Mouse (Mus musculus): Measurements from ENCODE around the gene Dhrs13. TPM values are rescaled to one million over a fixed set of nuclear protein-coding genes. Genes with fewer than 3 reads are reported as not detected.
"Not testable (repeated sequence)": the region's sequence is repeated elsewhere in the genome, so short reads cannot be mapped to it uniquely, and the experiment has no call there.

The Dhrs13 gene
- total RNA-seq, 1 experiment from 2014 or later: 10.3 TPM

DNA sequence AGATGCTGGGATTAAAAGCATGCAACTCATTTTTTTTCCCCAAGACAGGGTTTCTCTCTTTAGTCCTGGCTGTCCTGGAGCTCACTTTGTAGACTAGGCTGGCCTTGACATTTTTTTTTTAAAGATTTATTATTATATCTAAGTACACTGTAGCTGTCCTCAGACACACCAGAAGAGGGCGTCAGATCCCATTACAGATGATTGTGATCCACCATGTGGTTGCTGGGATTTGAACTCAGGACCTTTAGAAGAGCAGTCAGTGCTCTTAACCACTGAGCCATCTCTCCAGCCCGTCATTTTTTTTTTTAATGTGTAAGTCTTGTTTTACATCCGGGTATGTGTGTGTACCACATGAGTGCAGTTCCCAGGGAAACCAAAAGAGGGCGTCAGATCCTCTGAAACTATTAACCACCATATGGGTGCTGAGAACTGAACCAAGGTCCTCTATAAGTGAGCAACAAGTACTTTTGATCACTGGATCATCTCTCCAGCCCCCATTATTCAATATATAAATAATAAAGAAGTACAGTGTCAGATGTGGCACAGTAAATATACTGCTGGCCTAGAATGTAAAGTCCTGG is 10.3 kb downstream of the Dhrs13 start:
- DNase-seq: not testable (repeated sequence)

DNA sequence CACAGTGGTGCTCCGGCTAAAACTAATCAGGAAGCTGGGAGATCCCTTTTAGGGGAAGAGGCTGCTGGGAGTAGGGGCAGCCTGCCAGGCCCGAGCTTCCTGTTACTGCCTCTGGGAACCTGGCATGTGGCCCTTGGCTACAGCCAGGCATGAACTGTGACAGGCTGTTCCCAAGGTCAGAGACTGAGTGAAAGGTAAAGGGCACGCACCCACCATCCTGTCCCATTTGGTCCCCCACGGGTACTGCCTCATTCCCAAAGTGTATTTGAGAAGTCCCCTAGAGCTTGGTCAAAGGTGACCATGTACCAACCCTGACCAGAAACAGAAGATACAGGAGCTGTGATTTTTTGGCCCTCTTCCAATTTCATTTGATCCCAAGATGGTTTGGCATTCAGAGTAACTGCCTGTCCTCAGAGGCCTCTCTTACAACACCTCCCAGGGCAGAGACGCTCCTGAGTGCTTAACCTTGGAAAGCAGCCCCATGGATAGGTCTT is 12.7 kb downstream of the Dhrs13 start:
- peak; percentile 93 for DNase-seq

DNA sequence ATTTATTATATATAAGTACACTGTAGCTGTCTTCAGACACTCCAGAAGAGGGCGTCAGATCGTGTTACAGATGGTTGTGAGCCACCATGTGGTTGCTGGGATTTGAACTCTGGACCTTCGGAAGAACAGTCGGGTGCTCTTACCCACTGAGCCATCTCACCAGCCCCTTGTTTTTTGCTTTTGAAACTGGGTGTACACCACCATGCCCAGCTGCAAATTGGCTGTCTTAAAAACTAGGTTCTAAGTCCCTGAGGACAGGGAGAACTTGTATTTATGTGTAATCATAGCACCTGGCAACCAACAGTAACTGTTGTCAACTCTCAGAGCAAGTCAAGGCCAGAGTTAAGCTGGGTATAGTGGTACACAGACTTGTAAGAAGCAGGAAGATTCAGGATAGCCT is 16.6 kb downstream of the Dhrs13 start:
- not testable (repeated sequence) for DNase-seq

DNA sequence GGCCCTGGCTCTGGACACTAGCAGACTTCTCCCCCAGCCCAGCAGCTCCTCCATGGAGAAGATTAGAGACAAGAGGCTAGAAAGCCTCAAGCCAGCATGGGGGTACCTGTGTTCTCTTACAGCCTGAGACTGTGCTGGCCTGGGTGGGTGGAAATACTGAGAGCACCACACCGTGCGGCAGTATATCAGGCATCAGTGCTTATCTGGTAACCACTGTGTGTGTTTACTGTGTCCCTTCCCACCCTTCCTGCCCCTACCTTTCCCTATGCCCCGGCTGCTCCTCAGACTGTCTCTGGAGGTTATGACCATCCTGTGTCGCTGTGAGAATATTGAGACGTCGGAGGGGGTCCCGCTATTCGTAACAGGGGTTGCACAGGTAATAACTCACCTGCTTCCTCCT is 21.0 kb downstream of the Dhrs13 start:
- DNase-seq: no peak

DNA sequence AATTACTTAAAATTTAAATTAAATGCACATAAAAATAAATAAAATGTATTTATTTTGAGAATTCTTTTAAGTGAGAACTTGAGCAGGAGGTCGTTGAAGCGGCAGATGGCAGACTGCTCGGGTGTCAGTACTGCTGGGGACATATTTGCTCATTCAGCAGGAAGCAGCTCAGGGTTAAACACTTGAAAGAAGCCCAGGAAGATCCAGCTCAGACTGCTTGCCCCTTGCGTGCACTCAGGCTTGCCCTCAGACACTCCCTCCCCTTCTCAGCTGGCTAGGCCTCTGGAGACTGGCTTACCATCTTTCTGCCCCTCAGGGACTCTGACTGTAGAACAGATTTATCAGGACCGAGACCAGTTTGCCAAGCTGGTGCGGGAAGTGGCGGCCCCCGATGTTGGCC is 24.9 kb downstream of the Dhrs13 start:
- no peak for DNase-seq

DNA sequence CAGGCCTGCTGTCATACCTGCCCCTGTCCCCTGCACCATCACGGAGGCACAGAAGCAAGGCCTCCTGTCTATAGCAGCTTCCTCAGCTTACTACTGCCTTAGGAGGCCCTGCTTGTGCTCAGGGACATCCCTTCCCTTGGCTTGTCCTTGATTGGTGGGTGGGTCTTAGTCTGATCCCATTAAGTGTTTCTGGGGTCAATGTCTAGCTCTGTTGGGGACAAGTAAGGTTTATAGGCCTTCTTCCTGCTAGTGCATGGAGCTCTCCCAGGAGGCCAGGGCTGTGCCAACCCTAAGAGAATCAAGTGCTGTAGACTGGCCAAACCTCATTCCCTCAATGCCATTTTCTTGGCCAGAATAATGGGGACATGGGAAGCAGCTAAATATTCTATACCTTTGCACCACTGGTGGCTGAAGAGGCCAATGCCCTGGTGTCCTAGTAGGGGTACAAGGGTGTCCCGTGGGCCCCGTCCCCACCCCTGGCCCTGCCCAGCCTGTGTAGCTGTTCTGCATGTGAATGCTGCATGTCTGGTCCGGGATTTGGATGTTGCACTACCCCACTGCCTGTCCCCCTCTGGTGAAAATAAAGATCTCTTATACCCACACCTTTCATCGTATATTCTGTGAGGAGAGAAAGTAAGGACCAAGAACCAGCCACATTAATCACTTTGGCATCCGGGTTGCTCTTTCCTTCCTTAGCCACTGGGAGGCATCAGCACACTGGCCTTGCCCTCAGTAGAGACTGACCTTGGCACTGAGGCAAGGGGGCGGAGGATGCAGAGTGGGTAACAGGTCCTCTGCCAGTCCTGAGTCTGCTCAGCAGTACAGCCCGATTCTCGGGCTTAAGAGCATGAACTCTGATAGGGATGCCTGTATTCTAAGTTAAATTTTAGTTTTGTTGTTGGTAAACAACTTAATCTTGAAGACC is 28.0 kb downstream of the Dhrs13 start:
- peak; percentile 93 for DNase-seq

DNA sequence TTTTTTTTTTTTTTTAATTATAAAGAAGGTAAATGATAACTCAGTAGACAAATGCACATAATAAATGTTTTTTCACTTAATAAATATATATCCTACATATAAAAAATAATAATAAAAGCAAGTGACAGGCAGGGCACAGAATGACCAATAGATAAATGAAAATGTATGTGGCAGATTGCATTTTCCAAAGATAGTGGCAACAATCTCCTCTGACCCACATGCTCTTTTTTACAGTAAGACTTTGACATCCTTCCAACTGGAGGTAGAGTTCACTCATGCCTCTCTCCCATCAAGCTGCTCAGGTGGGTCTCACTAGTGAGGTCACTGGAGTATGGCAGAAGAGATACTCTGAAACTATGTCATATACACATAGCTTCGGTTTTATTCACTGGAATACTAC is 30.5 kb downstream of the Dhrs13 start:
- no peak for DNase-seq

DNA sequence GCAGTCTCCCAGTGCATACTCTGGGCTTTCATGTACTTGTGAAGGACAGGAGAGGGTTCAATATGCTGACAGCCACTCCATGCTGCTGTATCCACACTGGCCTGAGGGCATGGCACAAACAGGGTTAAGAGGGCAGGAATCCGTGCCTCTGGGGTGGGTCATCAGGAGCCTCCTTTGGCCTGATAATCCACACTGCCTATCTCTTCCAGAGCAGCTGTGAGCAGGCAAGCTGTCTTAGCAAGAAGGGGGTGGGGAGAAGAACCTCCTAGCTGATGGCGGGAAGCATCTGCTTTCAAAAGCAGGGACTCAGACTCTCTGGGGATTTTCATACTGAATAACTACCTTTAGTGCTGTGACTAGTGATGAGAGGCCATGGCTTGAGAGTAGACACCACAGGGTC is 33.8 kb downstream of the Dhrs13 start:
- no peak for DNase-seq

DNA sequence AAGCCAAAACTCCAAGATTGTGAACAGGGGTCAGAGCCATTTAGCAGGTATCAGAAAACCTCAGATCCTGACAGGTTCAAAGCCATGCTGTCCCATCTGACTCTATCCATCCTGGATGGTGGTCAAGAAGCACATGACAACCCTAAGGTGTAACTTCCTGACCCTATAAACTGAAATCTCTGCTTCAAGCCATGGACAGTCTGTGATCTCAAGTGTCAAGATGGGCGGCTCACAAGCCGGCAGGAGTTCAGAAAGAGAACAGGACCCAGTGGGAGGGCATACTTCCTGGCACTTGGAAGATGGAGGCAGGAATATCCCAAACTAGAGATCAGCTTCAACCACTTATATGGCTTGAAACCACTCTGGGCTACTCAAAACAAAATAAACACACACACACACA is 34.6 kb downstream of the Dhrs13 start:
- no peak for DNase-seq

DNA sequence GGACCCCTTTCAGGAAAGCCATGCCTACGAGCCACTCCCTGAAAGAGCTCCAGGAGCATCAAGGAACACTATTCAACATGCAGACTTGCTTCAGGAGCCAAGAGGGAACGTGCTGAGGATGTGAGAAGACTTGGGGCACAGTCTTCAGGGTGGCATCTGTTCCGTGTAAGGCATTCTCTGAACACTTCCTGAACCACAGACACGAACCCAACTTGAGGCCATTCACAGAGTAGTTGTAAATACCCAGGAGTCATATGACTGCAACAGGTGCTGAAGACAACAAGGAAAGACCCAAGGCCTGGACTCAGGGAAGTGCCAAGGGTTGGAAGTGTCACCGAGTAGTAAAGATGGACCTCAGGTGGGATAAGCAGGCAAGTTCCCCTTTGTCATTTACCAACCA is 35.5 kb downstream of the Dhrs13 start:
- DNase-seq: no peak

DNA sequence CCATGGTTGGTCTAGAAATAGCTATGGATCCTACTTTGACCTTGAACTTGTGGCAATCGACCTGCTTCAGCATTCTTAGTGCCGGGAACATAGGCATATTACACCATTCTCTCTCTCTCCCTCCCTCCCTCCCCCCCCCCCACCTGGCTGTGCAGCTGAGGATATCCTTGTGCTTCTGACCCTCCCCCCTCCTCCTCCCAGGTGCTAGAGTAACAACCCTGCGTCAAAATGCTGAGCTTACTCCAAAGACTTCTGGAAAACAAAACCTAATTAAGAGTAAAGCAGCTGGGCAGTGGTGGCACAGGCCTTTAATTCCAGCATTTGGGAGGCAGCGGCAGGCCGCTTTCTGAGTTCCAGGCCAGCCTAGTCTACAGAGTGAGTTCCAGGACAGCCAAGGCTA is 37.0 kb downstream of the Dhrs13 start:
- DNase-seq: no peak

DNA sequence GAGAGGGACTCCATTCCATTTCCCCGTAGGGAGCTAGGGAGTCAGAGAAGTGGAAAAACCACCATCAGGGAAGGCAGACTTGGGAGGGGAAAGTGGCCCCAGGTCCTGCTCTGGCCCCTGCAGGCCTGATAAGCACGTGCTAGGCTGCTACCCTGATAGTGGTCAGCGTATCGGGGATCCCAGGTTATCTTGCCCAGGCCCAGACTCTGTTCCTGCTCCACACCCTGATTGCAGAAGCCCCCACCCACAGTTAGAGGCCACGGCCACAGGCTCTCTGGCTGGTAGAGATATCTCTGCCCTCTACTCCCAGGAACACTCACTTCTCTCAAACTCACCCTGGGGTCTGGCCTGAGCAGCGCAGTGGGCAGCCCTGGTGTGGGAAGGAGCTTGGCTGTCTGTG is 37.6 kb downstream of the Dhrs13 start:
- no peak for DNase-seq

DNA sequence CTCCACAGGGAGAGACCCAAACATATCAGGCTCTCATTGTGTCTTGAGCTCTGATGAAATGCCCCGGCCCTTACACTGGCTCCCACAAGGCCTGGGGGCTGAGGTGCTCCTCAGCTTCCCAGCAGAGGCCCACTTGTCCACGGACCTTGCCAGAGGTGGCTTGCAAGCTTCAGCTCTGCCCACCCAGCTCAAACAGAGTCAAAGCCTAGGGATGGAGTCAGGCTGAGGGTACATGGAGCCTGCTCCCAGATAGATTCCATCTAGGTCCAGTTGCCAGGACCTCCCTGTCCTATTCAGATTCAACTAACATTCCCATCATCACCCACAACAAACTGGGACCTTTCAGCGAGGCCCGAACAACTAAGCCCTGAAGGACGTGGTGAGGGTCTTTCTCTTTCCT is 39.9 kb downstream of the Dhrs13 start:
- DNase-seq: no peak

DNA sequence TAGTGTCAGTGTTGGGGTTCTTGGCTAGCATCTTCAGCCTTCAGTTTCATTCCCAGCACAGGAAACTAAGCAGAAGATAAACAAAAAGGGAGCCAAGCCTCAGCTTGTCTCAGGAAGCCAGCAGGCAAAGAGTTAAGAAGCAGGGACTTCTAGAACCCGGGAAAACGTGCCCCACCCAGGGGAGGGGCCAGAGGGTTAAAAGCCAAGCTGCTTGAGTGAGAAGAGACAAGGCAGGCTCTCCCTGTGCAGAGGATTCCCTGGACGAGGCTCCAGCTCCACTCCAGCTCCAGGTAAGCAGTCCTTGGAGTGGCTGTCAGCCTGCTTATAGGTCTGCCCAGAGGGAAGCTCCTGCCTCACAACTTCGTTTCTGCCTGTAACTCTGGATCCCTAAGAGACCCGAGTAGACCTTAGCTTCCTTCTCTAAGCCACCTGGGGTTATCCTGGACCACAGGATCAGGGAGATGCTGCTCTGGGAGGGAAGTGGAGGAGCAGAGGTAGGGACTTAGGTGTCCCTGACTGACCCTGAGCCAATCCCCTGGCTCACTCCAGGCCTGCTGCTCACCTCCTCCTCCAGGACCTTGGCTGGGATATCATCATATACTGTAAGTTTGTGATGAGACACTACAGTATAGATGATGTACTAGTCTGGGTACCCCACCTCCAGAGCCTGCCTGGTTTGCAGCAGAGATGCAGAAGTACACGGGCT is 40.5 kb downstream of the Dhrs13 start:
- no peak for DNase-seq

DNA sequence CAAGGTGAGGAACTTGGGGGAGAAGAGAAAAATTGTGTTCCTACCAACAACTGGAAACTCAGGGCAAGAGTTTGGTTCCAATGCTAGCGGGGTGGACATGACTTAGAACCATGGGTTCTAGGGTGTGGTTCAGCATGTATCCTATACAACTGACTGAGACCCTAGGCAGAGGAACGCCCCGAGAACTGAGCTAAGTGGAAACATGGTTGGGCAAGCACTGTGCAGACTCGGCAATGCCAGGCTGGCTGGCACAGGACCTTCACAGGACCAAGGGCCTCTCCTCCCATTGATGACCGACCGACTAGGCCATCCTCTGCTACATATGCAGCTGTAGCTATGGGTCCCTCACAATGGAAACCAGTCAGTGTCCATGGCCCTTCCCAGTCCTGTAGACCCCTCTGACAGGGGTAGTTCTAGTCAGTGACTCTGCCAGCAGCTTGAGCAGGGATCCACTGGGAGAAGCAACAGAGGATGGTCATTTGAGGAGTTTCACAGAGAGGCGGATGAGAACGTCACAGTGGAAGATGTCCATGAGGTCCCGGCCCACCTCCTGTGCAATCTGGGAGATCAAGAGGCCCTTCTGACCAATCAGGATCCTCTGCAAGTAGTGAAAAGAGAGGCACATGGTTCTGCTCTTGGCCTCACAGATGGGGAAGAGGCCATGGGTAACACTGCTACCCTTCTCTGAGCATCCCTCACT is 41.6 kb downstream of the Dhrs13 start:
- DNase-seq: no peak

DNA sequence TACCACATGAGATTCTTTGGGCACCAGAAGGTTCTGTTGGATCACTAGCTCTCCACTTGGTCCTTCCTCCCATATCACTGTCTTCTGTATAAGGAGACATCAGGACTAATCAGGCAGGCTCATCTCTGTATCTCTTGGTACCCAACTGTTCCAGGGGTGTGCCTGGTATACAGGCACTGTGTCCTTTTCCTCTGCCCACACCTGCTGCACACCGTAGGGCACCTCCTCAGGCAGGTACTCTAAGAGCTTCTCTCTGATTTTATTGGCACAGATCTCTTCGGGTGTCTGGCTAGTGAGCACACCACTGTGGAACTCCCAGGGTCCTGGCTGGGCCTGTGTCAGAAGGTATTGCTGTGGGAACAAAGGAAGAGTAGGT is 42.2 kb downstream of the Dhrs13 start:
- no peak for DNase-seq

DNA sequence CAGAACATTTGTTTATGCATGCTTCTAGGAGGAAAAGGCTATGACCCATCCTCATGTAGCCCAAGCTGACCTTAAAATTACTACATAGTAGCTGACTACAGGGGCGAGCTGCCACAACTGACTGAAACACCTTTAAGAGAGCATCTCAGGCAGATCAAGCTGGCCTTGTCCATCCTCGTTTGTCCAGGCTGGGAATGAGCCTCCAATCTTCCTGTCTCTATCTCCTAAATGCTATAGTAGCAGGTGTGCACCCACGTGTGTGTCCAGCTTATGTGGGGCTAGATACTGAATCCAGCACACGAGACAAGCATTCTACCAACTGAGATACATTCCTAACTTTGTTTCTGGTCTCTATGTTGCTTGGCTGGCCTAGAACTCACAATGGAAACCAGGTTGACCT is 42.6 kb downstream of the Dhrs13 start:
- no peak for DNase-seq

DNA sequence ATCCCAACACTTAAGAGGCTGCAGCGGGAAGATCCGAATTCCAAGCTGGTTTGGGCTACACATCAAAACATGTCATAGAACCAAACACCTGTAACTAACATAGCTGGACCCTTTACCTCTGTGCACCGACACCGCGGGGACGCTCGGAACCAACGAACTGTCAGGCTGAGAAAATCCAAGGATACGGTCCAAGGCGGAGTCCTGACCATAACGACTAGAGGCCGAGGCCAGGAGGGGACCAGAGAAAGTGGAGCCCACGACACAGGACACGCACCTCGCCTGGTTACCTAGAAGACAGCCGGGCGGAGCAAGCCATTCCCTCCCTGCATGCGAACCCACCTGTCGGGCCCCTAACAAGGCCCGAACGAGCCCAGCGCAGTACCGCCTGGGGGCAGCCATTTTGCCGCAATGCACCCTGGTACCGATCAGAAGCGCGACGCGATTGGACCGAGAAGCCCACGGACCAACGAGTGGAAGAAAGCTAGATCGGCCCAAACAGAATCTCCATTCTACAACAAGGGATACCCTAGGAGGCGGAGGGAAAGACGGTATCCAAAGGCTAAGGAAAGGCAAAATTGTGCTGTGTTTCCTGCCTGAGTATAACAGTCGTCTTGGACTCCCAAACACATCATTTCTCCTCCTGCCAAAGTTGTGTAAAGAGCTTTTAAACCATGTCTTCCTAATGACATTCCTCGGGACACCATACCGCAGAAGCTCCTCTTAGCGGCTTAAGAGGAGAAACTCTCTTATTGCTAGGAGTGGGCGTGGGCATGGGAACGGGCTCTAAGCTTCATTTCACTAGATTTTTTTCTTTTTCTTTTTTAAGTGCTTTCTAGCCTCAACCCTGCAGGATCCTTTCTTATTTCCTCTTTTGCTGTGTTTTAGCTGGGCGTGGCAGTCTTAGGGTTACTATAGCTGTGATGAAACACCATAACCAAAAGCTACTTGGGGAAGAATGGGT is 48.2 kb downstream of the Dhrs13 start, which contains the start of gene Eral1:
TSS of gene Eral1 (minus strand) at position 423 of the 961 bp plus-strand sequence.
- DNase-seq: peak; percentile 92

DNA sequence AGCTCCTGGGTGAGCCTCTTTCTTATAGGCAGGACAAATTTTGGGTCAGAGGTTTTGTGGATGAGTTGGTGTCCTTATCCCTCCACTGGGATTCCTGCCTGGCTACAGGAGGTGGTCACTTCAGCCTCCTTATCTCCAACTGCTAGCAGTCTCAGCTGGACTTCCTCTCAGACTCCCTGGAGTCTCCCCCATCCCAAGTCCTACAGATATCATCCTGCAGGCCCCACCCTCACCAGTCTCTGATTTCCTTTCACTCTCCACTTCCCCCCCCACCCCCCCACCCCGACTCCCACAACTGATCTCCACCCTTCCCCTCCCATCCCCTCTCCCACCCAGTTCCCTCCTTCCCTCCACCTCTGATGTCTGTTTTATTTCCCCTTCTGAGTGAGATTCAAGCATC is 51.5 kb downstream of the Dhrs13 start:
- DNase-seq: no peak

DNA sequence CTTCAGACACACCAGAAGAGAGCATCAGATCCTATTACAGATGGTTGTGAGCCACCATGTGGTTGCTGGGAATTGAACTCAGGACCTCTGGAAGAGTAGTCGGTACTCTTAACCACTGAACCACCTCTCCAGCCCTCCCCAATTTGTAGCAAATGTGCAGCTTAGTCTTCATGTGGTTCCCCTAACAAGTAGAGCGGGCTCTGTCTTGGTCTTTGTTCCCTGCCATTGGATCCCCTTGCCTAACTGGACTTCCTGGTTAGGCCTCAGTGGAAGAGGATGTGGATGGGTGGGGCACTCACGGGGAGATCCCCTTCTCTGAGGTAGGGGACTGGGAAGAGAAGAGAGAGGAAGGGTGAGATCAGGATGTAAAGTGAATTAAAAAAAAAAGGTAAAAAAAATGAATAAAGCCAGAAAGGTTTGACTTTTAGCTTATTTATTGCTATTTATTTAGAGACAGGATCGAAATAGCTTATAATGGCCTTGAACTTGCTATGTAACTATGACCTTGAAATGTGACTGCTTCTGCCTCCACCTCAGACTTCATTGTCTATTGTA is 54.9 kb downstream of the Dhrs13 start:
- DNase-seq: no peak
